Mouse (Mus musculus): ENCODE measurements around the gene Ptprd. TPM values are rescaled to one million over a fixed set of nuclear protein-coding genes. Genes with fewer than 3 reads are reported as not detected.

The Ptprd gene
- polyA plus RNA-seq, 1 experiment = 0.15 TPM

- Histone ChIP-seq H3K27me3 (ENCODE audit: control insufficient read depth, insufficient read depth, low read length) (no peaks in the 10 kb centered on the region), H3K27ac (ENCODE audit: insufficient read depth, low read length) (no peak overlapping the region), H3K36me3 (ENCODE audit: control insufficient read depth, insufficient read depth, low read length) (no peaks in the 10 kb centered on the region), H3K4me1 (ENCODE audit: control insufficient read depth, insufficient read depth, insufficient read length) (no peaks in the 10 kb centered on the region), H3K4me3 (ENCODE audit: extremely low read depth, insufficient read depth, insufficient read length) (no peak overlapping the region)
- DNase-seq (ENCODE audit: low read depth in 1 of 2, low spot score in 2 of 2) = no peak
- TF ChIP-seq POLR2A (IDR thresholded peaks at IDR 0.05; ENCODE audit: low read depth, low read length) (no peak), CTCF (IDR thresholded peaks at IDR 0.05; ENCODE audit: extremely low read depth, insufficient read depth, insufficient read length, insufficient replicate concordance) (no peak)
These were observed 567.3 kb downstream of the Ptprd start for GRCm38 (mm10) chr4:77644435-77644834.

GRCm38 (mm10) chr4:77640022-77640421 lies 571.7 kb downstream of the Ptprd start:
- H3K36me3 ChIP-seq (ENCODE audit: control insufficient read depth, insufficient read depth, low read length) = no peaks in the 10 kb centered on the region
- DNase-seq (ENCODE audit: low read depth in 1 of 2, low spot score in 2 of 2) = no peak
- WGBS = 85% methylated on average over 7 of the region's 7 CpGs
- no peak overlapping the region for H3K4me3 ChIP-seq (ENCODE audit: extremely low read depth, insufficient read depth, insufficient read length)
- H3K27ac ChIP-seq (ENCODE audit: insufficient read depth, low read length) = no peak overlapping the region
- H3K27me3 ChIP-seq (ENCODE audit: control insufficient read depth, insufficient read depth, low read length) = no peaks in the 10 kb centered on the region
- H3K4me1 ChIP-seq (ENCODE audit: control insufficient read depth, insufficient read depth, insufficient read length) = no peaks in the 10 kb centered on the region
- TF ChIP-seq POLR2A (IDR thresholded peaks at IDR 0.05; ENCODE audit: low read depth, low read length) (no peak), CTCF (IDR thresholded peaks at IDR 0.05; ENCODE audit: extremely low read depth, insufficient read depth, insufficient read length, insufficient replicate concordance) (no peak)

- Histone ChIP-seq H3K4me3 (ENCODE audit: extremely low read depth, insufficient read depth, insufficient read length) (no peak overlapping the region), H3K27me3 (ENCODE audit: control insufficient read depth, insufficient read depth, low read length) (no peaks in the 10 kb centered on the region), H3K36me3 (ENCODE audit: control insufficient read depth, insufficient read depth, low read length) (no peaks in the 10 kb centered on the region), H3K4me1 (ENCODE audit: control insufficient read depth, insufficient read depth, insufficient read length) (no peaks in the 10 kb centered on the region), H3K27ac (ENCODE audit: insufficient read depth, low read length) (no peak overlapping the region)
- whole genome bisulfite sequencing = 94% methylated on average over 1 of the region's 1 CpGs
- TF ChIP-seq CTCF (IDR thresholded peaks at IDR 0.05; ENCODE audit: extremely low read depth, insufficient read depth, insufficient read length, insufficient replicate concordance) (no peak), POLR2A (IDR thresholded peaks at IDR 0.05; ENCODE audit: low read depth, low read length) (no peak)
- DNase-seq (ENCODE audit: low read depth in 1 of 2, low spot score in 2 of 2) = no peak
These were observed 598.6 kb downstream of the Ptprd start for GRCm38 (mm10) chr4:77613129-77613528.

GRCm38 (mm10) chr4:77586624-77587023 lies 625.1 kb downstream of the Ptprd start:
- H3K4me3 ChIP-seq (ENCODE audit: extremely low read depth, insufficient read depth, insufficient read length) = no peak overlapping the region
- no peak overlapping the region for H3K27ac ChIP-seq (ENCODE audit: insufficient read depth, low read length)
- H3K27me3 ChIP-seq (ENCODE audit: control insufficient read depth, insufficient read depth, low read length) = no peaks in the 10 kb centered on the region
- TF ChIP-seq POLR2A (IDR thresholded peaks at IDR 0.05; ENCODE audit: low read depth, low read length) (no peak), CTCF (IDR thresholded peaks at IDR 0.05; ENCODE audit: extremely low read depth, insufficient read depth, insufficient read length, insufficient replicate concordance) (no peak)
- no peaks in the 10 kb centered on the region for H3K36me3 ChIP-seq (ENCODE audit: control insufficient read depth, insufficient read depth, low read length)
- WGBS = 78% methylated on average over 1 of the region's 1 CpGs
- no peak for DNase-seq (ENCODE audit: low read depth in 1 of 2, low spot score in 2 of 2)
- H3K4me1 ChIP-seq (ENCODE audit: control insufficient read depth, insufficient read depth, insufficient read length) = no peaks in the 10 kb centered on the region

- Histone ChIP-seq H3K36me3 (ENCODE audit: control insufficient read depth, insufficient read depth, low read length) (no peaks in the 10 kb centered on the region), H3K27ac (ENCODE audit: insufficient read depth, low read length) (no peak overlapping the region), H3K4me1 (ENCODE audit: control insufficient read depth, insufficient read depth, insufficient read length) (no peaks in the 10 kb centered on the region), H3K4me3 (ENCODE audit: extremely low read depth, insufficient read depth, insufficient read length) (no peak overlapping the region; the same call in 1 of the 2 replicates), H3K27me3 (ENCODE audit: control insufficient read depth, insufficient read depth, low read length) (no peaks in the 10 kb centered on the region)
- DNase-seq (ENCODE audit: low read depth in 1 of 2, low spot score in 2 of 2) = no peak
- 72% methylated on average over 1 of the region's 1 CpGs for WGBS
- TF ChIP-seq POLR2A (IDR thresholded peaks at IDR 0.05; ENCODE audit: low read depth, low read length) (no peak), CTCF (IDR thresholded peaks at IDR 0.05; ENCODE audit: extremely low read depth, insufficient read depth, insufficient read length, insufficient replicate concordance) (no peak)
These were observed 625.5 kb downstream of the Ptprd start for GRCm38 (mm10) chr4:77586222-77586621.

- Histone ChIP-seq H3K4me1 (ENCODE audit: control insufficient read depth, insufficient read depth, insufficient read length) (no peaks in the 10 kb centered on the region), H3K4me3 (ENCODE audit: extremely low read depth, insufficient read depth, insufficient read length) (no peak overlapping the region), H3K27me3 (ENCODE audit: control insufficient read depth, insufficient read depth, low read length) (no peaks in the 10 kb centered on the region), H3K36me3 (ENCODE audit: control insufficient read depth, insufficient read depth, low read length) (no peaks in the 10 kb centered on the region), H3K27ac (ENCODE audit: insufficient read depth, low read length) (no peak overlapping the region)
- no peak for TF ChIP-seq POLR2A (IDR thresholded peaks at IDR 0.05; ENCODE audit: low read depth, low read length)
- no peak for TF ChIP-seq CTCF (IDR thresholded peaks at IDR 0.05; ENCODE audit: extremely low read depth, insufficient read depth, insufficient read length, insufficient replicate concordance)
- DNase-seq (ENCODE audit: low read depth in 1 of 2, low spot score in 2 of 2) = no peak
- whole genome bisulfite sequencing = 27% methylated on average over 14 of the region's 14 CpGs
These were observed 653.2 kb downstream of the Ptprd start for GRCm38 (mm10) chr4:77558404-77559202.

- 65% methylated on average over 4 of the region's 4 CpGs for WGBS
- H3K4me1 ChIP-seq (ENCODE audit: control insufficient read depth, insufficient read depth, insufficient read length) = no peaks in the 10 kb centered on the region
- H3K4me3 ChIP-seq (ENCODE audit: extremely low read depth, insufficient read depth, insufficient read length) = no peak overlapping the region
- H3K36me3 ChIP-seq (ENCODE audit: control insufficient read depth, insufficient read depth, low read length) = no peaks in the 10 kb centered on the region
- no peak overlapping the region for H3K27ac ChIP-seq (ENCODE audit: insufficient read depth, low read length)
- no peak for DNase-seq (ENCODE audit: low read depth in 1 of 2, low spot score in 2 of 2)
- TF ChIP-seq POLR2A (IDR thresholded peaks at IDR 0.05; ENCODE audit: low read depth, low read length) (no peak), CTCF (IDR thresholded peaks at IDR 0.05; ENCODE audit: extremely low read depth, insufficient read depth, insufficient read length, insufficient replicate concordance) (no peak)
- no peaks in the 10 kb centered on the region for H3K27me3 ChIP-seq (ENCODE audit: control insufficient read depth, insufficient read depth, low read length)
These were observed 655.9 kb downstream of the Ptprd start for GRCm38 (mm10) chr4:77555841-77556240.
